Mouse (Mus musculus): ENCODE data around the gene Rad18. TPM values are rescaled to one million over a fixed set of nuclear protein-coding genes. Genes with fewer than 3 reads are reported as not detected.
"Not testable (repeated sequence)": the region's sequence is repeated elsewhere in the genome, so short reads cannot be mapped to it uniquely, and the experiment has no call there.

Gene Rad18
- total RNA-seq (2014; fragmentation: Nextera tagmentation) (41.5 and 45.1 TPM in 2 replicates), total RNA-seq (2017) (59.5 and 64.1 TPM in 2 replicates)

DNA sequence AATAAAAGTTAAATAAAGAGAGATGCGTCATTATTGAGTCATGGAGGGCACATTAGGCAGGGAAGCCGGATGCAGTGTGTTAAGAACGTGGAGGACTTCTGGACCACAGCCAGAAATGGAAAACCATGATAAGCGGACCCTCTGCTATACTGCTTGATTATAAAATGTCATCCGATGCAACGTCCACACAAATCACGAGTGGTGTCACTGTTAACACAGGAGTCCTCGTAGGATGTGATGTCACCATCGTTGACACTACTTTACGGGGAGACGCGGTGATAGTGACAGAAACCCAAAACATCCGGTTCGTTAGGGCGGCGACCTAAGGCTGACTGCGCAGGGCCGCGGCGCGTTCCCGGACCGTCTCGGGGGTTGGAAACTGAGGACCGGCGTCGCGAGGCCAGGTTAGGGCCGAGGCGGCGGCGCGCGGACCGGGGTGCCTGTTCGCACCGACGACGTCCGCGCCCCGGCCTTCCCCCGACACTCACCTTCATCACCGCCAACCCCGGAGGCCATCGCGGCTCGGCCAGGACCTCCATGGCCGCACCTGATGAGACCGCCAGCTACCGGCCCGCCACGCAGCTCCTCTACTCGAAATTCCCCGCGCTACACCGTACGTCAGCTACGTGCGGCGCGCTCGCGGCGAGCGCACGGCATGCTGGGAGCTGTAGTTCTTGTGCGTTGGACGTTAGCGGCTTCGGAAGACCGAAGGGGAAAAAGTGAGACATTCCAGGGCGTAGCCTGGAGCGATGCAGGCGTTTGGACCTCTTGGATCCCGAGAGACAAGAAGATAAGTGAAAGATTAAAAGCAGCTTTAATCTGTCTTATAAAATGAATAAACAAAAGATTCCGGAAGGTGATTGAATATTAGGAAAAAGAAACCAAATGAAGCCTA is at the start of gene Rad18:
Gene Rad18 (minus strand): TSS at position 631 of the 895 bp plus-strand sequence.
- ATAC-seq (replicated peaks; ENCODE audit: poor library complexity, severe bottlenecking): peak; percentile 90

DNA sequence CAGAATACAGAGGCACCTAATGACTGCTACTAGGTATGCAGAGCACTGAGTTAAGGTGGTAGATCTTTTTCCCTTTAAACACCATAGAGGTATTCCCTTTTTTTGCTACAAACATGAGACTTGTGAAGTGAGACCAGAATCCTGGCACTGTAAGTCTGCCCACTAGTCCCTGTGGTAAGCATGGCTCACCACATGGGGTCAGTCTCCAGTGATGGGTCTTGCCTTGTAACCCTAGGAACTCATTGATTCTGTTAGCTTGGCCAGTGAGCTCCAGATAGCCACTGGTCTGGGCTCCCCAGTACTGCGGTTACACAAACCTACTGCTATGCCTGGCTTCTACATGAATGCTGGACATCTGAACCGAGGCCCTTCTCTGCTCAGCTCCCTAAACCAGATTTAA is 45.8 kb upstream of the Rad18 start:
- ATAC-seq (replicated peaks; ENCODE audit: poor library complexity, severe bottlenecking): no peak

DNA sequence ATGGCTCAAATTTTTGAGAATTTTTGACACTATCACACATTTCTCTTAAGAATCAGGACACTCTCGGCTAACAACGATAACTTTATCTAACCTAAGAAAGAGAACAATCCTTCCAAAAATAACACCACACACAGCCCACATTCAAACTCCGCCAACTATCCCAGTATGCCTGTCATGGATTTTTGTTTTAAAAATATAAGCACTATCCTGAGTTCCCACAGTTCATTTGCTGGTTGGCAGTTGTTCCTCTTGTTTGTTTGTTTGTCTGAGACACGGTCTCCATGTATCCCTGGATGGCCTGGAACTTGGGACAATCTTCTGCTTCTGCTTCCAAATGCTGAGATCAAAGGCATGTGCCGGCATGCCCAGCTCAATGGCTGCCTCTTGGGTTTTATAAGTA is 45.3 kb upstream of the Rad18 start:
- no peak for ATAC-seq (replicated peaks; ENCODE audit: poor library complexity, severe bottlenecking)

DNA sequence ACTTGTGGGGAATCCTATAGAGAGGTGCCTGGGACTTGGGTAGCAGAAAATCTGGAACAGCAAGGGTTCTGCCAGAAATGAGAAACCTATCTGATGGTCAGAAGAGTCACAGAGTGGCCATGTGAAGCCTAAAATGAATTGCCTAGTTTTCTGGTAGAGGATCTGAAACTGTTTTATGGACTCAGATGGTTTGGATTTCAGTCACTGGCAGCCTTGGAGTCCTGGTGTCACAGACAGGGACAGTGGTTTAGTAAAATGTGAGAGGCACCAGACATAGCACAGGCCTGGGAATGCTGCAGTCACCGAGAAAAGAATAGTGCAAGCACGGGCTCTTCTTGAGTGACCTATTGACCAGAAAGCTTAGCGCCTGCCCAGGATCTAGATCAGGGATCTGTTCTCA is 43.1 kb upstream of the Rad18 start:
- ATAC-seq (replicated peaks; ENCODE audit: poor library complexity, severe bottlenecking): peak; percentile 31

DNA sequence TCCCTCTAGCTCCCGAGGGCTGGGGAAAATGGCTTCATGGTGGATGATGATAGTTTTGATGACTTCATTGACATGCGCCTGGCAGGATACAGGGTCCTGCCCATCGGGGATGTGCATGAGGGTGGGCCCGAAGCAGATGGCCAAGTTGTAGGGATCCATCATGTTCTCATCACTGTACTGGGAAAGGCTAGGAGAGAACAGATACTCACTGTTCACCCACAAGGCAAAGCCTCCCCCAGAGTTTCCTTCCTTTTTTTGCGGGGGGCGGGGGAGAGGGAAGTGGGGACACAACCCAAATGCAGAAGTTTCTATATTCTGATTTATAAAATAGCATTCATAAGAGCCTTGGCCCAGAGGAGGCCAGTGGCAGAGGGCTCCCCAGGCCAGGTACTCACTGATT is 42.4 kb upstream of the Rad18 start:
- peak; percentile 89 for ATAC-seq (replicated peaks; ENCODE audit: poor library complexity, severe bottlenecking)

DNA sequence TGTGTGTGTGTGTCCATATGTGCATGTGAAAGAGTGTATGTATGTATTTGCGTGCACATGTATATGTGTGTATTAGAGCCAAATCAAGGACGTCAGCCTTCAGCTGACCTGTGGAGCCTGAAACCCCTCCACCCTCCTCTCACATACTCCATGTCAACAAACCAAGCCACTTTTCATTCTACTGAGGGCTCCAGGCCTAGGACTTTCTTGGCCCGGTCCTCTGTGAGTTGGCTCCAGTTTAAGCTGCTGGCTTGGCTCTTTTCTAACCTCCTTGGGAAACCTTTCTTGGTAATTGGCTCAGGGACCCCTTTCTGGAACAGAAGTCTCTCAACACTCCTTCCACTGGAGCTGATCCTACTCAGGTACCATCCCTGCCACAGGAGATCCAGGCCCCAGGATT is 40.0 kb upstream of the Rad18 start:
- ATAC-seq (replicated peaks; ENCODE audit: poor library complexity, severe bottlenecking): no peak

DNA sequence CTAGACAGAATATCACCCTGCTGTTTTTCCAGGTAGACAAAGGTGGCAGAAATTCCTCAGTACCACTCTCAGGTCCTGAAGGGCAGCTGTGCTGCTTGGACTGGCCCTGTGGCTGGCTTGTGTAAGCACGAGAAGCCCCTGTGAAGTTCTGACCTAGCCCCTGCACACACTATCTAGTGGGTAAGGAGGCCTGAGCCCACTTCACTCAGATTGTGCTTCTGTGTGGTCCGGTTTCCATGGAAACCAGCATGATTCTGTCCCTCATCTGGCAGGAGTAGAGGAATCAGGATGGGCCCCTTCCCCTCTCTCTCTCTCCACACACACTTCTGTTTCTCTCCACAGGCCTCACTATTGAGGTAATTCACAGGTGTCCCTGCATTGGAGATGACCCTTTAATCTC is 38.6 kb upstream of the Rad18 start:
- ATAC-seq (replicated peaks; ENCODE audit: poor library complexity, severe bottlenecking): no peak

DNA sequence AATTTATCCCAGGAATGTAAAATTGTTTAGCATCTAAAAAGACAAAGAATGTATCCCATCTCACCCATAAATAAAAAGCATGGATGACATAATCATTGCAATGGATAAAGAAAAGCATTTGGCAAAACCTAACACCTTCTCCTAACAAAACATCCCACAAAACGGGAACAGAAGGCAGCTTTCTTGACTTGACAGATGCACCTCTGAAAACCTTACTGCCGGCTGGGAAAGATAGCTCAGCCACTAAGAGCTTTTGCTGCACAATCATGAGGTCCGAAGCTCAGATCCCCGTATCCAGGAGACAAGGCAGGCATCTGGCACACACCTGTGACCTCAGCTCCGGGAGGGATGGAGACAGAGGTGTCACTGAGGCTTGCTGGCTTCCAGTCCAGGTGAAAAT is 37.5 kb upstream of the Rad18 start:
- ATAC-seq (replicated peaks; ENCODE audit: poor library complexity, severe bottlenecking): no peak

DNA sequence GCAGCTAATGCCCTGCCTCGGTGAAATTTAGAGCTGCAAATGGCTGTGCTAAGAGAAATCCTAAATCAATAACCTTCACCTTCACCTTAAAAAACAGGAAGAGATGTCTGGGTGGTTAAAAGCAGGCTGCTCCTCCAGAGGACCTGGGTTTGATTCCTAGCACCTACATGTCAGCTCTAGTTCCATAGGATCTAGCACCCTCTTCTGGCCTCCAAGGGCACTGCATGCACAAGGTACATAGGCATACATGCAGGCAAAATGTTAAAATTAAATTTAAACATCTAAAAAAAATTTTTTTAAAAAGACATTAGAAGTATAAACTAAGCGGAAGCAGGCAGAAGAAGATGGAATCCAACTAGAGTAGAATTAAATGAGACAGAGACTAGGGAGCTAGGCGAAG is 35.9 kb upstream of the Rad18 start:
- ATAC-seq (replicated peaks; ENCODE audit: poor library complexity, severe bottlenecking): no peak

DNA sequence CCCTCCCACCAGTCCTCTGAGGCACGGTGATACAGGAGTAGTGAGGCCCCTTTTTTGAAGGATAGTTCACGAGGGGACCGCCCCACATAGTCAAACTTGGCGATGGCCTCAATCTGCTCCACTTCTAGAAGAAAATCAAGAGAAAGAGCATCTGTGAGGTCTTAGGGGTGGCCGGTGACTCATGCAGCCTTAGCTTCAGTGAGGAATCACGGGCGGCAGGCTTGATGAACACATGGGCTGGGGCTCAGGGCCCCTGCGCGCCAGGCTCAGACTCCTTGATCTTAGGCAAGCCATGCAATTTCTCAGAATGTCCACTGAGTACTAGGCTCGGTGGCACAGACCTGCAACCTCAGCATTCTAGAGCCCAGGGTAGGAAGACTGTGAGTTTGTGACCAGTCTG is 34.9 kb upstream of the Rad18 start:
- ATAC-seq (replicated peaks; ENCODE audit: poor library complexity, severe bottlenecking): no peak

DNA sequence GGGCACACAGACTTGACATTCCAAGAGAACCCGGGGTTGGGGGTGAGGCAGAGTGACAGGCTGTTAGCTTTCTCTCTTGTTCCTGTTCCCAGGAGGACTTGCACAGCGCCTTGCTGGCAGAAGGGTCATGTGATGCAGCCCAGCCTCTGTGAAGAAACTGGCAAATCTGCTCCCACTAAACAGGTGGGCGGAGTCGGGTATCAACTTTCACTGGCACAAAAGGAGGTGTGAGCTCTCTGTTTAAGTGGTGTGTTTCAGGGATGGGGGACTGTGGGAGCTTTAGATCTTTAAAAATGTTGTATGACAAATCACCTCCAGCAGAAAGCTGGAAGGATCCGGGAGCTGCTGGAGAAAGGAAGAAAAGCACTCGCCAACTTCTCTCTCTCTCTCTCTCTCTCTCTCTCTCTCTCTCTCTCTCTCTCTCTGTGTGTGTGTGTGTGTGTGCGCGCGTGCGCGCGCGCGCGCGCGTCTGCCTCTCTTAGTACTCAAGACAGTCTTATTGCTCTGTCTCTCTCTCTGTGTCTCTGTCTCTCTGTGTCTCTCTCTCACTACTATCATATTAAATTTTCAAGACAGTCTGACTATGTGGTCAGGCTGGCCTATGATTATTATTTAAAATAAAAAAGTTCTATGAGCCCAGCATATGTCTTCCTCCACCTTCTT is 32.4 kb upstream of the Rad18 start:
- peak; percentile 89 for ATAC-seq (replicated peaks; ENCODE audit: poor library complexity, severe bottlenecking)

DNA sequence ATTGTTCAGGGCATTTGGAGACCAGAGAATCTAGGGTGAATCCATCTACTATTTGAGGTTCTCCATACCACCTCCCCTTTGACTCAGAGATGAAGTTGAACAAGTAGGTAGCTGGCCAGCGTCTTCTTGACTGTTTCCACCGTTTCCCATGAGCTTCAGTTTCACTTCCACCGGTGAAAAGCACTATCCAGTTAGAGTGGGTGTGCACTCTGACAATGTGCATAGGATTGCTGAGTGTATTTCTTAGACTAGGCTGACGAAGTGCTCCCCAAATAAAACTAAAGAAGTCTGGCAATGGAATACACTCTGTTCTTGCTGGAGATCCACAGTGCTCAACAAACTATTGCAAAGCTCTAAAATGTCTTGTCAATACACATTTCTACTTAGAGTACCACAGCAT is 29.0 kb upstream of the Rad18 start:
- ATAC-seq (replicated peaks; ENCODE audit: poor library complexity, severe bottlenecking): peak; percentile 50

DNA sequence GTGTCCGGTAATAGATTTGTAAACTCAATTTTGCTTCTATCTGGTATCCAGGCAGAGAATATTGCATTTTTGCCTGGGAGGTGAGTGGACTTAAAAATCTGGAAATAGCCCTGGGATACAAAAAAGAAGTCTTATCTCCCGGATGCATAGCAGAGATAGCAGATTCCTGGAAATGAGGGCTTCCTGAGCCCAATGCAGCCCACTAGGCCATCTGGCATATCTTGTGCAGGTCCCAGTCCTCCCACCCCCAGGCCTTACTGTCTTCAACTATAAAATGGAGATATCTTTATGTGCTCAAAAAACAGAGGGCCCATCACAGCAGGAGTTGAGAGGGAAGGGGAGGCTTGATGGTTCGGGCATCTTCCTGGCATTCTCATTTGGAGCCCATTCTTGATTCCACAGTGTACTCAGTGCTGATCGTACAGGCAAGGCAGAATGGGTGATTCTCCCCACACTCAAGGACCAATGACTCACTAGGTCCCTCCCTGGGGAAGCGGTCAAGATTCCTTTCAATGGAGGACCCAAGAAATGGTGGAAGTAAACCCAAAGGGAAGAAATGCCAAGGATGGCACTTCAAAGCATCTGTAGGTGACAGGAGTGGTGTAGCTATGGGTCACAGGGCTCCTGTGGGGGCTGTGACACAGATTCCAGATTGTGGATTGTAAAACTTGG is 24.1 kb upstream of the Rad18 start:
- ATAC-seq (replicated peaks; ENCODE audit: poor library complexity, severe bottlenecking): no peak

DNA sequence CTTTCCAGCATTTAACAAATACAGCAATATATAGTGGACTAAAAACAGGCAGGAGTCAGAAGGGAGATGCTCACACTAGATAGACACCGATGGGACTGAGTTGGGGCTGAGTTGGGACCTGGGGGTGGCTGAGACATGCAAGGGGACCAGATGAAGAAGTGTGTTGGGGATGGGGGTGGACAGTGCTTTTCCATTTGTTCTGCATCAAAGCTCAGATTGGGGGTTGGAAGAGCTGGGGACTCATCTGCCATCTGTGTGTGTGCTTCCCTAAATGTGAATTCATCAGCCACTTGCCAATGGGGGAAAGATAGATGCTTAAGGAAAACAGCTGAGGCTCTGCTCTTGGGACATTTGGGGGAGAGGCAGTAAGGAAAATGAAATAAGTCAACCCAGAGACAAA is 23.5 kb upstream of the Rad18 start:
- ATAC-seq (replicated peaks; ENCODE audit: poor library complexity, severe bottlenecking): no peak

DNA sequence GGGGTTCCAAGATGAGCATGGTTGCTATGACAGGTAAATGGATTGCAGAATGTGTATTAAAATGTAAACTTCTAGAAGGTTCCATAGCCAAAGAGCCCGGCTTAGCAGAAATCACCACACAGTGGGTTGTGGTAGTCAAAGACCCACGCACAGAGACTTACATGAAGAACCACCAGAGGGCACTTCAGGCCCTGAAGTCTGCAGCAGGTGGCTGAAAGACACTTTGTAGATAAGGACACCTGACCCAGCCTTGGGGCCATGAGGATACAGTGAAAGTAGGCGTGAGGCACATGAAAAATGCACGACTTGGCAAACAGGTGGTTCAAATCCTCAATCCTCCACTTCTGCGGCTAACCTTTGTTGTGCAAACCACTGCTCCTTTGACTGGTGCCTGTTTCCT is 20.7 kb upstream of the Rad18 start:
- ATAC-seq (replicated peaks; ENCODE audit: poor library complexity, severe bottlenecking): no peak

DNA sequence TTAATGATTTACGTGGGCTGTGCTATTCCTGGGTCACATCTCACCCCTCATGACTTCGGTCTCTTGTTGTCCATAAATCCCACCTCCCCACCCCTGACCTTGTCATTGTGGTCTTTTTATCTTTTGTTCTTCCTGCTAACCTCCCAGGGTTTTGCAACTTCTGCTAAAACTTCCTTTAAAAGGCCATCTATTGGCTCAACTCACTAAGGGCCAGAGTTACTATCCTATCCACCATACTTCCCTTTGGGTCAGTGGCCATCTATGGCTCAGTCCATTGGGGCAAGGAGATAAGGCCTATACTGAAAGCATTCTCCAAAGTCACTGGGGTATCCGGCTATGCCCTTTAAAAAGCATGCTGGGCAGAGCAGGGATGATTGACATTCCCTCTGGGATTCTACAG is 17.5 kb upstream of the Rad18 start:
- ATAC-seq (replicated peaks; ENCODE audit: poor library complexity, severe bottlenecking): peak; percentile 73

DNA sequence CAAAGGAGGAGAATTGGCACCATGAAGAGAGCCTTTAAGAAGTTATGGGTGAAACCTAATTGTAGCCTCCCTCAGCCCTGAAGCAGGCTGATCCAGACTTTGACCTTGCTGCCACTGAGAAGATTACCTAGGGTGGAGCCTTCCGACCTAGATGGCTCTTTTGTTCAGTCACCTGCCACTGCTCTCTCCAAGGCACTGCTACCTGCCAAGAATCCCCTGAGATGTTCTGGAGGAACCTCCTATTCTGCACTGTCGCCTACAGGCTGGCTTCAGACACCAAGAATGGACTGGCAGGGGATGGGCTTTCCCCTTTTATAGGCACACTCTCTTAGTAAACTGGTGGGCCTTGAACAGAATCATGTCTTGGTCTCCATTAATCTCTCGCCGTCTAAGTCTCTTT is 5.8 kb upstream of the Rad18 start:
- ATAC-seq (replicated peaks; ENCODE audit: poor library complexity, severe bottlenecking): not testable (repeated sequence)

DNA sequence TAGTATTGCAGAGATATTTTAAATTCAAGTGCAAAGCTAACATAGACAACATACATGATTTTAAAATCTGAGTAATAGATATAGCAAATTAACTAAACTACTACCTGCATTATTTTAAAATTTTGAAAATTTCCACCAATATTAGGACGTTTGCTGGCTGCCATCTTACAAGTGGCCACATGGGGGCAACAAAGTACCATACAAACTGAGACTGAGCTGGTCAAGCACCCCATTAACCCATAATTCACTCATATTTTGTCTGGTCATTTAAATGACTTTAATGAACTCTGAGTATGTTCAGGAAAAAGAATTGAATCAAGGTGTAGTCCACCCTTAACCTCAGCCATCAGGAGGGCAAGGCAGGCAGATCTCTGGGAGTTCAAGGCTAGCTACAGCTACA is 3.9 kb upstream of the Rad18 start:
- ATAC-seq (replicated peaks; ENCODE audit: poor library complexity, severe bottlenecking): peak; percentile 36

DNA sequence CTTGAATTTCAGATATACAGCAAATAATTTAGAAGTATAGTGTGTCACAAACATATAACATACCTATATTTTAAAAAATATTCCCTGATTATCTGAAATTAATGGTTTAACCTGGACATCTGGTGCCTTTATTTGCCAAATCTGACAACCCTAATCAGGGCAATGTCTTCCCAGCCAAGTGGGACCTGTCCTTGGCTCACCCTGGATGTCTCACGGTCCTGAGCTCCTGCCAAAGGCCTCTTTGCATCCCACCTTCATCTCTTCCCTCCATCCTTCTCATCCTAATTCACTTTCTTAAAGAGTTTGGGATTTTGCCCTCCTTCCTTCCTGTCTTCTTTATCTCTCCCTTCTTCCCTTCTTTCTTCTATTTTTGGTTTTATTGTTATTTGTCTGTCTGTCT is 2.6 kb upstream of the Rad18 start:
- ATAC-seq (replicated peaks; ENCODE audit: poor library complexity, severe bottlenecking): no peak

DNA sequence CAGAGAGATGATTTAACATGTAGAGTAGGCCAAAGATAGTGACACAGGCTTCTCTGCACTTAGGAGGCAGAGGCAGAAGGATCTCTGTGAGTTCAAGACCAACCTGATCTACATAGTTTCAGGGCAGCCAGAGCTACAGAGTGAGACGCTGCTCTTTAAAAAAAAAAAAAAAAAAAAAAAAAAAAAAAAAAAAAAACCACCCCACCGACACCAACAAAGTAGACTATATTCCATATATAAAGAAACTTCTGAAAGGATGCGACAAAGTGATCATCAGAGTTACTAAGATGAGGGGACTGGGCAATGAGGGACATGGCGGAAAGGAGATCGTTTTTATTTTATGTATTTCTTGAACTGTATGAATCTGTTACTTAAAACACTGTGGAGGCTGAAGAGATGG is 2.0 kb downstream of the Rad18 start:
- ATAC-seq (replicated peaks; ENCODE audit: poor library complexity, severe bottlenecking): no peak

DNA sequence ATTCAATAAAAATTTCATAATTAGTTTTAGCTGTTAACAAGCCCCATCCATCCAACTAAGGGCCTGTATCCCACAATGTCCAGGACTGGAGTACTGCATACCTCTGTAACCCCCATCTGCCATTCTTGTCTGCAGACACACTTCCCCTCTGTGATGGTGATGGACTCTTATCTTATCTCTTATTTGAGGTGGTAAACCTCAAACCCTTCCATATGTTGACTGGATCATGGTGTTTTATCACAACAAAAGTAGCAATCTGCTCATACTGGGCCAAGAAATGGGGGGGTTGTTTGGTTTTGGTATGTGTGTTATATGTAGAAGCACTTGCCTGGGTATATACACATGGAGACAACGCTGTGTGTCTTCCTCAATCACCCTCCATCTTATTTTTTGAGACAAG is 5.0 kb downstream of the Rad18 start:
- ATAC-seq (replicated peaks; ENCODE audit: poor library complexity, severe bottlenecking): no peak

All from granulocyte monocyte progenitor cell, adult 5-6 weeks (primary cell).